Mouse (Mus musculus): ENCODE data around the gene Cnot1.
"Not testable (repeated sequence)": the region's sequence is repeated elsewhere in the genome, so short reads cannot be mapped to it uniquely, and the experiment has no call there.

Gene Cnot1

GRCm38 (mm10) chr8:95817597-95817996 lies 10.3 kb upstream of the Cnot1 start:
- DNase-seq (ENCODE audit: low spot score in 2 of 2) = no peak

- DNase-seq (ENCODE audit: low spot score in 2 of 2) = no peak
These were observed 8.9 kb upstream of the Cnot1 start for GRCm38 (mm10) chr8:95816044-95816708.

GRCm38 (mm10) chr8:95810184-95810591 lies 2.9 kb upstream of the Cnot1 start:
- DNase-seq (ENCODE audit: low spot score in 2 of 2) = no peak

- DNase-seq (ENCODE audit: low spot score in 2 of 2) = no peak
These were observed 1.9 kb upstream of the Cnot1 start for GRCm38 (mm10) chr8:95809116-95809515.

- DNase-seq (ENCODE audit: low spot score in 2 of 2) = no peak
These were observed 1.4 kb upstream of the Cnot1 start for GRCm38 (mm10) chr8:95808631-95809030.

GRCm38 (mm10) chr8:95807861-95808260 lies 597 bp upstream of the Cnot1 start:
- peak; percentile 89 for DNase-seq (ENCODE audit: low spot score in 2 of 2)

GRCm38 (mm10) chr8:95806461-95807191 lies 638 bp downstream of the Cnot1 start:
- DNase-seq (ENCODE audit: low spot score in 2 of 2) = no peak

GRCm38 (mm10) chr8:95805482-95805881 lies 1.8 kb downstream of the Cnot1 start:
- DNase-seq (ENCODE audit: low spot score in 2 of 2) = no peak

- DNase-seq (ENCODE audit: low spot score in 2 of 2) = no peak
These were observed 5.0 kb downstream of the Cnot1 start for GRCm38 (mm10) chr8:95802231-95802630.

GRCm38 (mm10) chr8:95801476-95802064 lies 5.7 kb downstream of the Cnot1 start:
- DNase-seq (ENCODE audit: low spot score in 2 of 2) = no peak

GRCm38 (mm10) chr8:95800353-95800752 lies 6.9 kb downstream of the Cnot1 start:
- no peak for DNase-seq (ENCODE audit: low spot score in 2 of 2)

- no peak for DNase-seq (ENCODE audit: low spot score in 2 of 2)
These were observed 7.4 kb downstream of the Cnot1 start for GRCm38 (mm10) chr8:95799891-95800290.

- DNase-seq (ENCODE audit: low spot score in 2 of 2) = no peak
These were observed 8.1 kb downstream of the Cnot1 start for GRCm38 (mm10) chr8:95799117-95799516.

GRCm38 (mm10) chr8:95795333-95796061 lies 11.8 kb downstream of the Cnot1 start:
- not testable (repeated sequence) for DNase-seq (ENCODE audit: low spot score in 2 of 2)

- no peak for DNase-seq (ENCODE audit: low spot score in 2 of 2)
These were observed 21.7 kb downstream of the Cnot1 start for GRCm38 (mm10) chr8:95785591-95785990.

GRCm38 (mm10) chr8:95782628-95783027 lies 24.6 kb downstream of the Cnot1 start:
- no peak for DNase-seq (ENCODE audit: low spot score in 2 of 2)

- DNase-seq (ENCODE audit: low spot score in 2 of 2) = no peak
These were observed 25.5 kb downstream of the Cnot1 start for GRCm38 (mm10) chr8:95781775-95782174.

GRCm38 (mm10) chr8:95781085-95781484 lies 26.2 kb downstream of the Cnot1 start:
- no peak for DNase-seq (ENCODE audit: low spot score in 2 of 2)

GRCm38 (mm10) chr8:95764133-95764532 lies 43.1 kb downstream of the Cnot1 start:
- no peak for DNase-seq (ENCODE audit: low spot score in 2 of 2)

- DNase-seq (ENCODE audit: low spot score in 2 of 2) = no peak
These were observed 46.9 kb downstream of the Cnot1 start for GRCm38 (mm10) chr8:95760323-95760722.

GRCm38 (mm10) chr8:95751924-95752323 lies 55.3 kb downstream of the Cnot1 start:
- no peak for DNase-seq (ENCODE audit: low spot score in 2 of 2)

GRCm38 (mm10) chr8:95748028-95748427 lies 59.2 kb downstream of the Cnot1 start:
- DNase-seq (ENCODE audit: low spot score in 2 of 2) = no peak

All from frontal cortex, postnatal 25 days (tissue).